Mouse (Mus musculus): ENCODE measurements around the gene Pabpn1.

DNA sequence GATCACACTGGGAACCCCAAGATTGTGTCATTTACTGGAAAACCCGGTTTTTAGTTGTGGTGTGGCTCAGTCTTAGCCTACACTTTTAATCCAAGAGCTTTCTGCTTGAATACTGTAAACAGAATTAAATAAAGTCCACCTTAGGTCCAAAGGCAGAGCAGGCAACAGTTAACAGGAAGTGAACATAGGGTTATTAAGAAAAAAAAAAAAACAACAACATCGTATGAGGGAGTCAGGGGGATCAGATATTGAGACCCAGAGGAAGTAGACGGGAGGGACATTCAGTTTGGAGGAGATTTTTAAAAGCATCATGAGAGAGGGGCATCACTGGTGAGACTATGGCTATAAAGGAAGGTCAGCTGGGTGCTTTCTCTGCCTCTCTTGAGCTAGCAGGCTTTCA is 26.0 kb upstream of the Pabpn1 start:
- TF ChIP-seq POLR2A (IDR thresholded peaks at IDR 0.05; ENCODE audit: insufficient read depth, low read length) (no peak), EP300 (IDR thresholded peaks at IDR 0.05; ENCODE audit: insufficient read depth, low read depth, low read length) (no peak), CTCF (IDR thresholded peaks at IDR 0.05; ENCODE audit: low read depth, low read length) (no peak)

All from ES-Bruce4 (cell line).